Mouse (Mus musculus): ENCODE measurements around the gene Nudt9. TPM values are rescaled to one million over a fixed set of nuclear protein-coding genes. Genes with fewer than 3 reads are reported as not detected.
A peak's percentile ranks its signal among the peaks of the same experiment; 100 is the strongest.

Nudt9 gene
- total and polyA plus RNA-seq, 3 experiments: 58.5 to 83.8 (median 65.3) TPM

DNA sequence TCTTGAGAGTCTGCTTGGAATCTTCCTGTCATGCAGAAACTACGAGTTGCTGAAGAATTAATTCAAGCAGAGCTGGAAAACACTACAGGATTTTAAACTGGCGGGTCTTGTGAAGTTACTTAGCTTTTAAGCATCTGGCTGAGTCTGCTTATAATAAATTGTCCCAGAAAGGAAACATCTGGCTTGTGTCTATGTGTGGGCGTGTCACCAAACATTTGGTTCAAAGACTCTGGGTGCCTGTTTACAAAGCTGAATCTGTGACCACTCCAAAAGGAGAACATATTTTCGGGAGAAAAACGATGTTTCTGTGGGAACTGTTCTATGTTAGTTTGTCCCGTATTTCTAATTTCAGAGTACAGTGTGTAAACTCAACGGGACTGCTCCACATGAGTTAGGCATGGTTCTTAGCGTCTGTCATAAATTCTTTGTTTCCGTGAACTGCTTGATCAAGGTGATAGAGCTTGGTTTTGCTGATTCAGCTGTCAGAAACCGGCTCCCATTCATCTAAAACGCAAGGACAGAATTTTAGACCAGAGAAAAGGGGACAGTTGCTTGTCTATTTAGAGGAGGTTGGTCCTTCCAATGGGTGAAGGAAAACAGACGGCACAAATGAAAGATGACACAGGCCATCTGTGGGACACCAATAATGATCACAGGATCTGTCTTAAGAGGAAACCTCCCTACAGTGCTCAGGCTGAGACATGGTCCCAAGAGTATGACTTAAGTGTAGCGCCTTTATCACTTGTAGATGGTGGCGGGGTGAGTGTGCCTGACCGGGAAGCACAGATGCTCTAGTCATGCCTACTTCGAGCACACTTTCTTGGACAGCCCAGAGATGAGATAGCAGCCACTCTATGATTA is 50.2 kb downstream of the Nudt9 start:
- Histone ChIP-seq H3K36me3 (replicated peaks in 1 of 2; ENCODE audit: control insufficient read depth in 1 of 2, insufficient read depth in 1 of 2, low read length in 1 of 2) (no peaks in the 10 kb centered on the region), H3K4me1 (ENCODE audit: control insufficient read depth in 1 of 2, insufficient read depth in 2 of 2) (peaks cover 0 to 9% of the 10 kb centered on the region in 2 experiments; a peak in 2 of 4 replicates)

GRCm38 (mm10) chr5:104101678-104102531 is 55.8 kb downstream of the Nudt9 start:
- no peaks in the 10 kb centered on the region for H3K79me2 ChIP-seq (replicated peaks; ENCODE audit: control insufficient read depth, extremely low read depth, insufficient read depth, poor library complexity, severe bottlenecking)
- dilution Hi-C loops (cut with MboI; ENCODE audit: extremely low pct_ligation_motif_present, extremely low pct_unique_long_range_greater_than_20kb, low sequenced_read_pairs): no loop called here

More for the DNA sequence above, 50.2 kb downstream of the Nudt9 start:
- Histone ChIP-seq H3K4me3 (replicated peaks in 1 of 3; ENCODE audit: low read depth in 2 of 3, low read length in 2 of 3, poor library complexity in 1 of 3) (no peak overlapping the region), H3K9me3 (replicated peaks; ENCODE audit: low read length) (no peaks in the 10 kb centered on the region), H3K79me2 (replicated peaks; ENCODE audit: control insufficient read depth, extremely low read depth, insufficient read depth, poor library complexity, severe bottlenecking) (no peaks in the 10 kb centered on the region), H3K27me3 (replicated peaks) (no peaks in the 10 kb centered on the region), H3K9ac (ENCODE audit: insufficient read depth, low read depth) (no peak overlapping the region), H3K4me2 (ENCODE audit: insufficient read depth, low read depth, poor library complexity, severe bottlenecking) (0 out of 2 replicates have a peak overlapping the region, but pooled peaks have one; percentile 27), H3K27ac (ENCODE audit: insufficient read depth, low read depth) (no peak overlapping the region)
- dilution Hi-C loops (cut with MboI; ENCODE audit: extremely low pct_ligation_motif_present, extremely low pct_unique_long_range_greater_than_20kb, low sequenced_read_pairs) (no loop called here), in situ Hi-C loops (cut with MboI; ENCODE audit: low pct_ligation_motif_present, low pct_unique_long_range_greater_than_20kb, low sequenced_read_pairs) (no loop called here)
- 0 out of 2 replicates have a peak, but pooled peaks have one; percentile 12 for TF ChIP-seq MAFK (IDR thresholded peaks at IDR 0.05; ENCODE audit: insufficient replicate concordance, low read length)
- TF ChIP-seq SIN3A (IDR thresholded peaks at IDR 0.05; ENCODE audit: low read length): no peak
- no peak for DNase-seq (ENCODE audit: extremely low read depth)

DNA sequence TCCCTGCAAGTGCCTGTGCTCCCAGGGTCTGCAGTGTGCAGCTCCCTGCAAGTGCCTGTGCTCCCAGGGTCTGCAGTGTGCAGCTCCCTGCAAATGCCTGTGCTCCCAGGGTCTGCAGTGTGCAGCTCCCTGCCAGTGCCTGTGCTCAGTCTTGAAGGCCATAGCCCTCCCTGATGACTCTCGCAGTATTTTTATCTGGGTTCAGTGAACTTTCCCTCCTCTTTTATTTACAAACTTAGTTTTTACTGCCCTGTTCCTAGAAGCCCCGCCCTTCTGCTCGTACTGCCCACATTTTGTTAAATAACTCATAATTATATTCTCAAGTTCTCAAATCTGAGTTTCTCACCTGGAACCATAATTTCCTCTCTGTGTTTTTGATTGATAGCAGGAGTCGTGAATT is 57.1 kb downstream of the Nudt9 start:
- H3K4me3 ChIP-seq (replicated peaks in 1 of 3; ENCODE audit: low read depth in 2 of 3, low read length in 2 of 3, poor library complexity in 1 of 3): no peak overlapping the region
- in situ Hi-C loops (cut with MboI; ENCODE audit: low pct_ligation_motif_present, low pct_unique_long_range_greater_than_20kb, low sequenced_read_pairs) (loop anchor here (25.0 kb wide), 1 partner anchor 234 kb away; the partner anchor contains the start of gene Mepe), dilution Hi-C loops (cut with MboI; ENCODE audit: extremely low pct_ligation_motif_present, extremely low pct_unique_long_range_greater_than_20kb, low sequenced_read_pairs) (no loop called here)
- no peak overlapping the region for H3K27ac ChIP-seq (ENCODE audit: insufficient read depth, low read depth)
- H3K9ac ChIP-seq (ENCODE audit: insufficient read depth, low read depth): no peak overlapping the region
- H3K4me2 ChIP-seq (ENCODE audit: insufficient read depth, low read depth, poor library complexity, severe bottlenecking): no peak overlapping the region
- no peak for DNase-seq (ENCODE audit: extremely low read depth)
- TF ChIP-seq ETS1 (conservative IDR thresholded peaks at IDR 0.05; ENCODE audit: low read depth, low read length) (no peak), KAT2A (IDR thresholded peaks at IDR 0.05; ENCODE audit: insufficient replicate concordance, low read length) (no peak), BHLHE40 (IDR thresholded peaks at IDR 0.05; ENCODE audit: low read depth, low read length) (no peak), NELFE (IDR thresholded peaks at IDR 0.05; ENCODE audit: low read depth, low read length) (no peak), ZNF384 (IDR thresholded peaks at IDR 0.05; ENCODE audit: low read depth, low read length) (no peak), EP300 (IDR thresholded peaks at IDR 0.05; ENCODE audit: low read length) (no peak), MEF2A (IDR thresholded peaks at IDR 0.05; ENCODE audit: borderline replicate concordance, low read depth, low read length) (no peak)
- H3K36me3 ChIP-seq (replicated peaks in 1 of 2; ENCODE audit: control insufficient read depth in 1 of 2, insufficient read depth in 1 of 2, low read length in 1 of 2): no peaks in the 10 kb centered on the region
- no peaks in the 10 kb centered on the region for H3K9me3 ChIP-seq (replicated peaks; ENCODE audit: low read length)
- H3K27me3 ChIP-seq (replicated peaks): no peaks in the 10 kb centered on the region
- H3K4me1 ChIP-seq (ENCODE audit: control insufficient read depth in 1 of 2, insufficient read depth in 2 of 2): peaks cover 0 to 21% of the 10 kb centered on the region in 2 experiments; a peak in 2 of 4 replicates
- H3K79me2 ChIP-seq (replicated peaks; ENCODE audit: control insufficient read depth, extremely low read depth, insufficient read depth, poor library complexity, severe bottlenecking): no peaks in the 10 kb centered on the region

More at GRCm38 (mm10) chr5:104101678-104102531, 55.8 kb downstream of the Nudt9 start:
- H3K4me3 ChIP-seq (replicated peaks in 1 of 3; ENCODE audit: low read depth in 2 of 3, low read length in 2 of 3, poor library complexity in 1 of 3): no peak overlapping the region
- in situ Hi-C loops (cut with MboI; ENCODE audit: low pct_ligation_motif_present, low pct_unique_long_range_greater_than_20kb, low sequenced_read_pairs): loop anchor here (25.0 kb wide), 1 partner anchor 235 kb away; the partner anchor contains the start of gene Mepe
- no peak for DNase-seq (ENCODE audit: extremely low read depth)
- H3K9ac ChIP-seq (ENCODE audit: insufficient read depth, low read depth): no peak overlapping the region
- H3K4me1 ChIP-seq (ENCODE audit: control insufficient read depth in 1 of 2, insufficient read depth in 2 of 2): peaks cover 0 to 14% of the 10 kb centered on the region in 2 experiments; a peak in 2 of 4 replicates
- peak overlapping the region; percentile 16; the same call in 1 of the 2 replicates for H3K4me2 ChIP-seq (ENCODE audit: insufficient read depth, low read depth, poor library complexity, severe bottlenecking)
- TF ChIP-seq USF2 (conservative IDR thresholded peaks at IDR 0.05; ENCODE audit: low read depth, low read length) (no peak), UBTF (IDR thresholded peaks at IDR 0.05; ENCODE audit: low read depth, low read length) (no peak), GABPA (IDR thresholded peaks at IDR 0.05; ENCODE audit: insufficient replicate concordance, low read depth, low read length) (no peak), MAFK (IDR thresholded peaks at IDR 0.05; ENCODE audit: insufficient replicate concordance, low read length) (no peak), SIN3A (IDR thresholded peaks at IDR 0.05; ENCODE audit: low read length) (no peak), IRF4 (IDR thresholded peaks at IDR 0.05; ENCODE audit: low read depth, low read length) (no peak)
- no peak overlapping the region for H3K27ac ChIP-seq (ENCODE audit: insufficient read depth, low read depth)
- H3K9me3 ChIP-seq (replicated peaks; ENCODE audit: low read length): no peaks in the 10 kb centered on the region
- H3K36me3 ChIP-seq (replicated peaks in 1 of 2; ENCODE audit: control insufficient read depth in 1 of 2, insufficient read depth in 1 of 2, low read length in 1 of 2): no peaks in the 10 kb centered on the region
- no peaks in the 10 kb centered on the region for H3K27me3 ChIP-seq (replicated peaks)
